Mouse (Mus musculus) stomach, embryonic 16.5 days (tissue): ENCODE measurements around the gene Pgls. TPM values are rescaled to one million over a fixed set of nuclear protein-coding genes. Genes with fewer than 3 reads are reported as not detected.

Experiments
- ATAC-seq: fragments of 200-750 bp; cut with Nextera tagmentation; 2 replicates; pipeline ENCODE4 v1.8.0; 2017; ENCODE audit warnings: moderate number of reproducible peaks, moderate TSS enrichment; ENCODE audit not compliant: insufficient read depth, low FRiP score
- H3K27ac ChIP-seq: fragments of 300-500 bp; sonication (generic); 2 replicates; pipeline ENCODE4 v1.5.1; 2014; ENCODE audit warnings: low read length
- H3K27me3 ChIP-seq: fragments of 300-500 bp; sonication (generic); 2 replicates; pipeline ENCODE4 v1.6.1; 2014; ENCODE audit warnings: low read length, control low read depth, mixed read lengths; ENCODE audit not compliant: control insufficient read depth, insufficient read depth
- H3K36me3 ChIP-seq: fragments of 300-500 bp; sonication (generic); 2 replicates; pipeline ENCODE4 v1.6.1; 2014; ENCODE audit warnings: low read length; ENCODE audit not compliant: control insufficient read depth, insufficient read depth
- H3K4me1 ChIP-seq: fragments of 300-500 bp; sonication (generic); 2 replicates; pipeline ENCODE4 v1.6.1; 2014; ENCODE audit warnings: low read length, control low read depth, mixed read lengths; ENCODE audit not compliant: control insufficient read depth, insufficient read depth
- H3K4me2 ChIP-seq: fragments of 300-500 bp; sonication (generic); 2 replicates; pipeline ENCODE4 v1.6.1; 2014; ENCODE audit warnings: low read depth, low read length, mixed read lengths
- H3K4me3 ChIP-seq: fragments of 300-500 bp; sonication (generic); replicated peaks from 2 replicates; pipeline ENCODE4 v1.5.1; 2014; ENCODE audit warnings: mild to moderate bottlenecking, low read length
- H3K9ac ChIP-seq: fragments of 300-500 bp; sonication (generic); 2 replicates; pipeline ENCODE4 v1.6.1; 2014; ENCODE audit warnings: low read length
- H3K9me3 ChIP-seq: fragments of 300-500 bp; sonication (generic); replicated peaks from 2 replicates; pipeline ENCODE4 v1.6.1; 2016; ENCODE audit warnings: low read length, control low read depth; ENCODE audit not compliant: control insufficient read depth
- WGBS: fragments of 180-500 bp; shearing (Covaris S2); extraction: QIAGEN DNeasy Blood & Tissue Kit; methylation state at CpG from one replicate; pipeline ENCODE4 v1.1.7; 2014; 5-methylcytosine and 5-hydroxymethylcytosine counted together
- polyA plus RNA-seq: library from polyadenylated mRNA; unstranded; fragments of >200 nt; fragmentation: Nextera tagmentation; extraction: Ambion mirVana; gene quantifications from 2 replicates; pipeline ENCODE4 v1.2.1, GENCODE M21; 2015

Pgls gene
- polyA plus RNA-seq, 1 experiment from 2014 or later, result 206 TPM

DNA sequence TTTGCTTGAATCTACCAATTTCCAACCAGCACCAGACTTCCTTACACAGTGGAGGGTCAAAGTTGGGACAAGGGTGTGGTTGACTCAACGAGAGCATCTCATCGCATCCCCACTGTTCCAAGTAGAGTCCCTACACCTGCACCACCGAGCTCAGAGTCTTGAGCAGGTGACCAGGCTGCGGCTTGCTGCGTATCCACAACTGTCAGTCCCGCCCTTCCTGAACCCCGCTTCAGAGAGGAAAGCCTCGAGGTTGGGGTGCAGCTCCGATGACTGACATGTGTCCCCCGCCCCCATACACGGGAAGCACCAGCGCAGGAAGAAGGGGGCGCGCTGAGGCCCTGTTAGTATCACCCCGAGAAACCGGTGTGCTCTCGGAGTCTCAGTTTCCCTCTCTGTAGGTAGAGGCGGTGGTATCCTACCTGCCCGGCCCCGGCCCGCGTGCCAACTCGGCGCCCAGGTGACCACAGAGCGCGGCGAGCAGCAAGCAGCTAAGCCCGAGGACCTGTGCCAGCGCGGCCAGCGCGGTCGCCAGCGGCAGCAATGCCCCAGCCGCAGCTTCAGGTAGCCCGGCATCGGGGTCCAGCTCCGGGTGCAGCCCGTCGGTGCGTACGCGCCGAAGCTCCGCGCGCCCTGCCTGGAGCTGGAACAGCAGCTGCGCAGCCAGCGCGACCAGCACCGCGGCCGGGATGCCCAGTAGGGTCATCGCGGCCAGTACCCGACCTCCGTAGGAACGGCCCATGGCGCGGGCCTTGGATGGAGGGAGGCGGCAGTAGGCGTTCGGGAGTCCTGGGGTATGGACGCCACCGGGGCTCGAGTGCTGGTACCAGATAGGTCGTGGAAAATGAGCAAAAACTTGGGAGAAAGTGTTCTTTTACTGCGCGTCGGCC, 33.7 kb upstream of the Pgls start, which contains the start of gene Tmem221:
TSS of gene Tmem221 (minus strand) at position 801 of the 887 bp plus-strand sequence.
- 3% methylated on average over 70 of the region's 70 CpGs for WGBS

GRCm38 (mm10) chr8:71558958-71559690, 32.9 kb upstream of the Pgls start:
- H3K9me3 ChIP-seq, result no peaks in the 10 kb centered on the region
- H3K4me3 ChIP-seq, result peak overlapping the region; percentile 54
- peaks cover 20% of the 10 kb centered on the region for H3K4me1 ChIP-seq
- H3K27me3 ChIP-seq, result peaks cover 36% of the 10 kb centered on the region
- H3K9ac ChIP-seq, result peak overlapping the region; percentile 73
- ATAC-seq, result peak; percentile 74
- peak overlapping the region; percentile 90 for H3K4me2 ChIP-seq
- no peak overlapping the region for H3K27ac ChIP-seq
- 2% methylated on average over 24 of the region's 24 CpGs for WGBS
- no peaks in the 10 kb centered on the region for H3K36me3 ChIP-seq

More for the DNA sequence above, 33.7 kb upstream of the Pgls start, which contains the start of gene Tmem221:
- Histone ChIP-seq H3K4me3 (peak within 1 kb of the TSS; percentile 54), H3K4me1 (peaks cover 20% of the 10 kb centered on the region), H3K27ac (no peak within 1 kb of the TSS), H3K36me3 (no peaks in the 10 kb centered on the region), H3K27me3 (peaks cover 36% of the 10 kb centered on the region), H3K4me2 (peak within 1 kb of the TSS; percentile 90), H3K9ac (peak within 1 kb of the TSS; percentile 73), H3K9me3 (no peaks in the 10 kb centered on the region)
- peak; percentile 4; the same call in 1 of the 2 replicates for ATAC-seq

DNA sequence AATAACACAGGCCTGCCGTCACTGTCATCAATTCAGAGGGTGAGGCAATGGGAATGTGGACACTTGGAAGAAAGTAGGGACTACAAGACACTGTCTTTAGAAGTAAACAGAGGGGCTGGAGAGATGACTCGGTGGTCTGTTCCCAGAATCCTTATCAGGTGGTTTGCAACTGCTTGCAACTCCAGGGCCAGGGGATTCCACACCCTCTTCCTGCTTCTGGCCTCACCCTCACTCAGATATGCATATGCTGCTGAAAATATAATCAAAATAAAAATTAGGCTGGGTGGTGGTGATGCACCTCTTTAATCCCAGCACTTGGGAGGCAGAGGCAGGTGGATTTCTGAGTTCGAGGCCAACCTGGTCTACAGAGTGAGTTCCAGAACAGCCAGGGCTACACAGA, 31.9 kb upstream of the Pgls start:
- H3K4me1 ChIP-seq, result peaks cover 20% of the 10 kb centered on the region
- no peaks in the 10 kb centered on the region for H3K36me3 ChIP-seq
- WGBS, result 74% methylated on average over 3 of the region's 3 CpGs
- no peak overlapping the region for H3K9ac ChIP-seq
- H3K9me3 ChIP-seq, result no peaks in the 10 kb centered on the region
- peaks cover 36% of the 10 kb centered on the region for H3K27me3 ChIP-seq
- H3K4me3 ChIP-seq, result no peak overlapping the region
- H3K27ac ChIP-seq, result no peak overlapping the region
- no peak for ATAC-seq
- no peak overlapping the region for H3K4me2 ChIP-seq

GRCm38 (mm10) chr8:71560765-71561164, 31.2 kb upstream of the Pgls start:
- Histone ChIP-seq H3K27me3 (peaks cover 36% of the 10 kb centered on the region), H3K9ac (no peak overlapping the region), H3K4me3 (no peak overlapping the region), H3K36me3 (no peaks in the 10 kb centered on the region), H3K4me1 (peaks cover 20% of the 10 kb centered on the region), H3K9me3 (no peaks in the 10 kb centered on the region), H3K27ac (no peak overlapping the region), H3K4me2 (no peak overlapping the region)
- no peak for ATAC-seq
- WGBS, result 81% methylated on average over 5 of the region's 5 CpGs

DNA sequence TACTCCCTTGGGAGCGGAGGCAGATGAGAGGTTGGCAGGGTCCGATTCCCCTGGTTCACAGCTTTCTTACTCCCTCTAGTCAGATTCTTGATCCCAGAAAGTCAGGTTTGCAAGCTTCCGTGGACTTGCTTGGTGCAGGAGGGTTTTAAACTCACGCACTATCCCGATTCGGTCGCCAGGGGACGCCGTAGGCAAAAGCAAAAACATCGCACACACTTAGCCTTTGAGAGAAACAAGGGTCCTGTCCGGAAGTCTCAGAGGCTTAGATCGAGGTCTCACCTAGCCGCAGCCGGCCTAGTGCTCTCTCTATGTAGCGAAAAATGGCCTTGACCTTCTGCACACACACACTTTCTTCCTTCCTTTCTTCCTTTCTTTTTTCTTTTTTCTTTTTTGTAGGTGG, 30.6 kb upstream of the Pgls start:
- ATAC-seq, result no peak
- no peak overlapping the region for H3K27ac ChIP-seq
- no peaks in the 10 kb centered on the region for H3K9me3 ChIP-seq
- H3K27me3 ChIP-seq, result peaks cover 39% of the 10 kb centered on the region
- H3K4me3 ChIP-seq, result no peak overlapping the region
- peaks cover 20% of the 10 kb centered on the region for H3K4me1 ChIP-seq
- WGBS, result 2% methylated on average over 15 of the region's 15 CpGs
- no peaks in the 10 kb centered on the region for H3K36me3 ChIP-seq
- no peak overlapping the region for H3K9ac ChIP-seq
- no peak overlapping the region for H3K4me2 ChIP-seq

DNA sequence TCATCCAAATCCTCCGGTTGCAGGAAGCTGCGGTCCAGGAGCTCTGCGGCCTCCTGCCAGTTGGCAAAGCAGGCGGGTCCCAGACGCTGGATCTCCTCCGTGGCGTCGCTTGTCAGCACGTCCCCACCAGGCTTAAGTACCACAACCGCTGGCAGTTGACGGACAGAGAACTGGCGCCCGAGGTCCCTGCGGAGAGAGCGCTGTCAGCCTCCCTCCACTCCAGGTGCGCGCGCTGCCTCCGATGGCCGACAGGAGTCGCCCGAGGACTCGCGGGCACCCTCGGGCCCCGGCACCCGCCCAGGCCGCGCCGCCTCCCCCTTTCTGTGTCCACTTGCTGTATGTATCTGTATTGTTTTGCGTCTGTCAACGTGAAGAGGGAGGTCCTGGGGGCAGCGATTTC, 29.2 kb upstream of the Pgls start:
- peaks cover 20% of the 10 kb centered on the region for H3K4me1 ChIP-seq
- peaks cover 37% of the 10 kb centered on the region for H3K27me3 ChIP-seq
- peak overlapping the region; percentile 29 for H3K4me3 ChIP-seq
- no peaks in the 10 kb centered on the region for H3K9me3 ChIP-seq
- ATAC-seq, result no peak; the same call in 1 of the 2 replicates
- peak overlapping the region; percentile 52 for H3K4me2 ChIP-seq
- no peaks in the 10 kb centered on the region for H3K36me3 ChIP-seq
- no peak overlapping the region for H3K27ac ChIP-seq
- 1% methylated on average over 33 of the region's 33 CpGs for WGBS
- H3K9ac ChIP-seq, result peak overlapping the region; percentile 57

DNA sequence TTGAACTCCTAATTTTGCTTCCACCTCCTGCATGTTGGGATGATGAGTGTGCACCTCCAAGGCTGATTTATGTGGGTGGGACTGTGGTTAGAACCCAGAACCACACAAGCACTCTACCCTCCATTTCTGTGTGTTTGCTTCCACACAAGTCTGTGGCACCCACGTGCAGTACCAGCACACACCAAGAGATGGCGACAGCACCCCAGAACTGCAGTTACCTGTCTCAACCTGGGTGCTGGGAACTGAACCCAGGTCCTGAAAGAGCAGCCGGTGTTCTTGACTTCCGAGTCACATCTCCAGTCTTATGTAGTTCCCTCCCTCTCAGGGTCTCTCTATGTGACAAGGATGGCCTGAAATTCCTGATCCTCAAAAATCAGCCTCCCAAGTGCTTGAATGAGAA, 28.0 kb upstream of the Pgls start:
- no peak for ATAC-seq
- Histone ChIP-seq H3K36me3 (no peaks in the 10 kb centered on the region), H3K9ac (no peak overlapping the region), H3K4me2 (no peak overlapping the region), H3K9me3 (no peaks in the 10 kb centered on the region), H3K27ac (no peak overlapping the region), H3K4me1 (peaks cover 20% of the 10 kb centered on the region), H3K27me3 (peaks cover 25% of the 10 kb centered on the region), H3K4me3 (no peak overlapping the region)
- 89% methylated on average over 4 of the region's 4 CpGs for WGBS

GRCm38 (mm10) chr8:71566501-71566900, 25.5 kb upstream of the Pgls start, which contains the start of gene Nxnl1:
Nxnl1 (minus strand) TSS chr8:71566601.
- WGBS, result 69% methylated on average over 3 of the region's 3 CpGs
- H3K4me1 ChIP-seq, result peaks cover 26% of the 10 kb centered on the region
- no peaks in the 10 kb centered on the region for H3K36me3 ChIP-seq
- no peaks in the 10 kb centered on the region for H3K9me3 ChIP-seq
- ATAC-seq, result no peak
- H3K27ac ChIP-seq, result no peak within 1 kb of the TSS
- H3K4me2 ChIP-seq, result no peak within 1 kb of the TSS
- peaks cover 15% of the 10 kb centered on the region for H3K27me3 ChIP-seq
- no peak within 1 kb of the TSS for H3K4me3 ChIP-seq
- no peak within 1 kb of the TSS for H3K9ac ChIP-seq

DNA sequence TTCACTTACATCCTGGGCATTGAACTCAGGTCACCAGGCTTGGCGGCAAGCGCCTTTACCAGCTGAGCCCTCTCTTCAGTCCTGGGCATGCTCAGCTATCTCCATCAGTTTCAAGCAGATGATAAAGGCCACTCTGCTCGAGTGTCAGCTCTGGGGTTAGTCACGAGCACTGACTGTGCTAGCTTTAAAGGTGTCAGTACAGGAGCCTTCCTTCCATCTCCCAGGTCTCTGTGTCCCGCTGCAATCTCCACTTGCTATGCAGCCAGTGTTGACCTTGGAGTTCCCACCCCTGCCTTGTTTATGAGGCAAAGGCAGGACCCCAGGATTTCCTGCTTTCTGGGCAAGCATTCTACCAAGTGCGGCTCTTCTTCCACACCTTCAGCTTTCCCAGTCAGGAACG, 24.4 kb upstream of the Pgls start:
- no peak overlapping the region for H3K27ac ChIP-seq

More for the DNA sequence above, 24.4 kb upstream of the Pgls start:
- H3K4me3 ChIP-seq, result no peak overlapping the region
- 71% methylated on average over 7 of the region's 7 CpGs for WGBS
- H3K4me2 ChIP-seq, result no peak overlapping the region
- peaks cover 24% of the 10 kb centered on the region for H3K4me1 ChIP-seq
- H3K27me3 ChIP-seq, result peaks cover 5% of the 10 kb centered on the region; the same call in 1 of the 2 replicates
- H3K9me3 ChIP-seq, result no peaks in the 10 kb centered on the region
- H3K9ac ChIP-seq, result no peak overlapping the region
- no peaks in the 10 kb centered on the region for H3K36me3 ChIP-seq
- no peak for ATAC-seq
